Mouse (Mus musculus): ENCODE measurements around the gene Sec14l1.

Sec14l1 gene

DNA sequence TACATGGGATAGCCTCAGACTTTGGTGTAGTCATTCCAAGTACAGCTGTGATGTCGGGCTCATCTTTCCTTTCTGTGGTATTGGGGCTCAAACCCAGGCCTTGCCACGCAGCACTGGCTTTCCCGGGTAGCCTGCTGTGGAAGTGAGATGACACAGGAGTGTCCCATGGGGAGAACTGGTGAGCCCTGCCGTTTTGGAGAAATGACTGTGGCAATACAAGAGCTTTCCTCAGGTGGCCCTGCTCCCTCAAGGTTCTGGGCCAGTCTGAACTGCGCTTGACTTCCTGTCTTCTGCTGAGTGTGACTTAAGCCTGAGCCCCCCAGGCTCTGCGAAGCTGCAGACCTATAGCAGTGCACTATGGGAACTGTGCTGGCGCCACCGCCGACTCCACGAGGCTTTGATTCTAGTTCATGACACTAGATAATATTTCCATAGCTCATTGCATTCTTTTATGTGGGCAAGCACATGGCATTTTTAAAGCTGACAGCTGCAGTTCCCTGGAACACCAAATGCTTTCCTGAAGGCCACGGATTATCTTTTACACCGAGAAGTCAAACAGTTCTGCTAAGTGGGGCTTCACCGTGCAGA, 12.4 kb downstream of the Sec14l1 start:
- DNase-seq (ENCODE audit: low read depth, low spot score): no peak

DNA sequence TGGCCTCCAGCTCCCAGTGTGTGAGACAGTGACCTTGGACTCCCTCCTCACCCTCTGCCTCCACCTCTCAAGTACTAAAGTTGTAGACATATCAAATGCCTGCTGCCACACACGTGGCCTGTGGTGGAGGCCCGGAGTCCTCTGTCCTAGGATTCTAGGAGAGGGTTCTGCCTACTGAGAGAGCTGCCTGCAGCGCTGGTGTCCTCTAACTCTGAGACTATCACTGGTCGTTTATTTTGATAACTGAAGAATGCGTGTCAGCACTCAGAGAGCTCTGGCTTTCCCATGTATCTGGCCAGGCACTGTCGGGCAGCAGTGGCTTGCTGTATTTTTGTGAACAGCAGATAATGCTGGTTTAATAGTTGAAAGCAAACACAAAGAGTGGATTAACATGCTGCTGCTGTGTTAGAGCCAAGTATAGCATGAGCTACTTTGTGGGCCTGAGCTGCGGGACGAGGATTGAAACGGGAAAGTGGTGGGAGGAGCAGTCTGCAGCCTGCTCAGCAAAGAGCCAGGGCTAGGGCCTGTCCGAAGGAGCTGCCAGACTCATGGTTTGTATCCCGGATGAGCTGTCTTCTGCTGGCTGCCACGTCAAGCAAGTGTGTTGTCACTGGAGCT, 13.1 kb downstream of the Sec14l1 start:
- no peak for DNase-seq (ENCODE audit: low read depth, low spot score)

DNA sequence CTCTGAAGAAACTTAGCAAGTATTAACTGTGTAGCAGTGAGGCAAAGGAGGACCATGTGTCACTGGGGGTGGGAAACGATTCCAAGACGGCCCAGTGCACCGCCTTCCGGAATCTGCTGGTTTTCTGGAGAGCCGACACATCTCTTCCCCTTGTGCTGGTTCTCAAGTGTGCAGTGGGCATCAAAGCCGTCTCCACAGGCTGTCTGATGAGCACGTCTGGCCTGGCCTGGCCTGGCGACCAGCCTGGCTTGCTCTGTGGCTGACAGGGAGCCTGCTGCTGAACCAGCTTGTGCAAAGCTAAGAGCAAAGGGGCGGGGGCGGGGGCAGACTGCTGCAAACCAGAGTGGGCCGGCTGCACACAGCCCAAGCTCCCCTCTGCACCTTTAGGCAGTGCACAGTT, 14.5 kb downstream of the Sec14l1 start:
- DNase-seq (ENCODE audit: low read depth, low spot score): no peak

DNA sequence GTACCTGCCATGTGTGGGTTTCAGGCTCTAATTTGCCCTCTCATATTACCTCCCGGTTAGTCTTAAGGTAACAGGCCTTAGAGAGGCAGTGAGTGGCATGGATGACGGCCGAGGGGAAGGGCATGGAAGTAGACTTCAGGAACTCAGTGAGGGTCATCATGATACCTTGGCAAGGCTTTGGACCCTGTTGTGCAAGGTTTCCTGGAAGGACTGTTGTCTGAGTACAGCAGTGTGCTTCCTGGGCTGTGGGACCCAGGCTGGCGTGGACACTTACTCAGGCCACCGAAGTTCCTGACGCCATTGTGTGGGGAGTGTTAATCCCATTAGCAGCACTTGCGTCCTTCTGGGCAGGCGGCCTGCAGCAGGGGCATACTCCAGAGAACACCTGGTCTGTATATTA, 15.1 kb downstream of the Sec14l1 start:
- no peak for DNase-seq (ENCODE audit: low read depth, low spot score)

DNA sequence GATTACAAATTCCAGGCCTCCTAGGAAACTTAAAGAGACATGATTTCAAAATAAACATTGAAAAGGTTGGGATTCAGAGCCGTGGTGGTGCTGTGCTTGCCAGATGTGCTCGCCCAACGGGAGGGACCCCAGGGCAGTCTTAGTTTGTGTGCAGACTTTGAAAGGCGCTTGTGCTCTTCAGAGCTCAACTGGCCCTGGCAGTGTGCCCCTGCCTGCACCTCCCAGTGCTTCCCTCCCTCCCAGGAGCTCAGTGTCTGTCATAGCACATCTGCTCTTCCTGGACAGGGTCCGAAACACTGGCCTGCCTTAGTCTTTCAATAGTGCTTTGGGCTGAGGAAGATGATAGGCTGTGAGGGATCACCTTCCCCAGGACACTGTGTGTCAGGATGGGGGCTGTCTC, 15.9 kb downstream of the Sec14l1 start:
- DNase-seq (ENCODE audit: low read depth, low spot score): no peak

DNA sequence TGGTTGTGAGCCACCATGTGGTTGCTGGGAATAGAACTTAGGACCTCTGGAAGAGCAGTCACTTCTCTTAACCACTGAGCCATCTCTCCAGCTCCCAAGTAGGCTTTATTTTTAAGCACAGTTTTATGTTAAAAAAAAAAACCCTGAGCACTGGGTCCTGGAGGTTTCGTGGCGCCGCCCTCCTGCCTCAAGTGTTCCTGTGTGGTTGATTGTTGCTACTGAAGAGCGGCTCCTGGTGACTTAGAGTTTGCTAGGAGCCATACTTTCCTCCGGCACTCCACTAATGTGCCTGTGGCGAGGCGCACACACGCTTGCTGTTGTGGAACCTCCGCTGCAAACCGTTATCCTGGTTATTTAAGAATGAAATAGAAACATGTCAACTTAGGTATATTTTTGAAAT, 16.5 kb downstream of the Sec14l1 start:
- no peak for DNase-seq (ENCODE audit: low read depth, low spot score)

DNA sequence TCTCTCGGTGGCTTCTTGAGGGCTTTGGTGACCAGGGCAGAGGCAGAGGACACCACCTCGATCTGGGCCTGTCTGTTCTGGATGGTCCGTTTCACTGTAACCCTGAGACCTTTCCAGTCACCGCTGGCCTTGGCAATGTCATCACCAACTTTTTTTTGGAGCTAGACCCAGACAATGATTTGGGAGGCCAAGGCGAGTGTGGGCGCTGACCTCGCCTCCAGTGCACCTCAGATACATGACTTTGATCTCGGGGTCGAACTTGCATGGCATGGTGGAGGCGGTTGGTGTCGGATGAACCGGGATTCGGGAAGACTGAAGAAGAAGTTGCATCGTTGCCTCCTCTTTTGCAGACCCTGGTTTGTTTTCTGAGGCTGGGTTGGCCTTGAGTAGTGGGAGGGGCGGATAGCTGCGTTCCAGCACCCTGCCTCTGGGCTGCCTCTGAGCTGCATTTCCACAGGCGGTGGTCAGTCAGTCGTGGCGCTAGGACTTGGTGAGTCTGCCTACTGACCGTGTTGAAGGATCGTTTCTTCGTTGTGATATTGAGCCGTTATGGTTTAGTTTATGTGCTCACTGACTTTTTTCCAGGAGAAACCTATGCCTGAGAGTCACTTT, 19.9 kb downstream of the Sec14l1 start:
- no peak for DNase-seq (ENCODE audit: low read depth, low spot score)

DNA sequence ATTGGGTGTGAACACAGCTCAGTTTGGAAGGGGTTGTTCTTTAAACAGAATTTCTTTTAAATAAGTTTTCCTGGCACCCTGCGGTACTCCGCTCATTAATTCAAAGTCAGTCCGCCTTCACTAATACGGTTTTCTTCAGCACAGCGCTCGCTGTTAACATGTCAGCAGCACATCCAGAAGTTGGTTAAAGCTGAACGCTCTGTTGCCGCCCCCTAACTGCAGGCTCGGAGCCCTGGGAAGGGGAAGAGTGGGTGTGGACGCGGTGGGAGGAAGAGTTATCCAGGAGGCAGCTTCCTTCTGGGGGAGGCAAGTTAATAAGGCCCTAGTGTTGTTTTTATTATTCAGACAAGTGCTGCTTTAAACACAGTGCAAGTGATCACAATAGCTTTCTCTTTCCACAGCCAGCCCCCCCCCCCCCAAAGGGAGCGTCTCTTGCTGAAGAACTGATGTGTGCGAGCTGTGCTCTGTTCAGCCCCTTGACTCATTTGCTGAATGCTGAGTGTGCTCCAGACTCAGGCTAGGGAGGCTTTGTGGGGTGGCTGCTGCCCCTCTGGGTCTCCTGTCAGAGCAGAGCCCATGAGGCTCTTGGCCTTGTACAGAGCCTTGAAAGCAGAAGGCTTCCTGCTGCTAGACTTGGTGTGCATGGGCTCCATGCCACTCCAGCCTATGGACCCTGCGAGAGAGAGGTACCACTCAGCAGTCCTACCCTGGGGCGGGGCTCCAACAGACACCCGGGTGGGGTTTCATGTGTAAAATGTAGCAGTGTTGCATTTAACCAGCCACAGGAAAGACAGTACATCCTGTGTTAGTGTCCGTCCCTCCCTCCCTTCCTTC, 20.7 kb downstream of the Sec14l1 start:
- peak; percentile 94 for DNase-seq (ENCODE audit: low read depth, low spot score)

DNA sequence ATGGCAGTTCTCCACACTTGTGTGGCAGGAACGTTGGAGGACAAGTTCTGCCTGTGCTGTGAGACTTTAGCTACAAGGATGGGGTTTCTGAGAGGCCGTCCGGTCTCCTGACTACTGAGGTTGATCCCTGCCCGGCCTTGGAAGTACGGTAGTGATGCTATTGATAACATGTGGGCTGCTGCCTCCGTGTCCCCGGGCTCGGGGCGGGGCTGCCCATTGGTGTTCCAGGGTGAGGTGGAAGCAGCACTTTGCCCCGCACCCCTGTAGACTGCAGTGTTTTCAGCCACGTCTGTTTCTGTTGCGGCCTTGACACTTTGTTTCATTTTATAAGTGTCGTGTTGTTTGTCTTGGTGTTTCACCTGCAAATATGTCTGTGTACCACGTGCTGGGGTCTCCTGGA, 21.9 kb downstream of the Sec14l1 start:
- DNase-seq (ENCODE audit: low read depth, low spot score): no peak

DNA sequence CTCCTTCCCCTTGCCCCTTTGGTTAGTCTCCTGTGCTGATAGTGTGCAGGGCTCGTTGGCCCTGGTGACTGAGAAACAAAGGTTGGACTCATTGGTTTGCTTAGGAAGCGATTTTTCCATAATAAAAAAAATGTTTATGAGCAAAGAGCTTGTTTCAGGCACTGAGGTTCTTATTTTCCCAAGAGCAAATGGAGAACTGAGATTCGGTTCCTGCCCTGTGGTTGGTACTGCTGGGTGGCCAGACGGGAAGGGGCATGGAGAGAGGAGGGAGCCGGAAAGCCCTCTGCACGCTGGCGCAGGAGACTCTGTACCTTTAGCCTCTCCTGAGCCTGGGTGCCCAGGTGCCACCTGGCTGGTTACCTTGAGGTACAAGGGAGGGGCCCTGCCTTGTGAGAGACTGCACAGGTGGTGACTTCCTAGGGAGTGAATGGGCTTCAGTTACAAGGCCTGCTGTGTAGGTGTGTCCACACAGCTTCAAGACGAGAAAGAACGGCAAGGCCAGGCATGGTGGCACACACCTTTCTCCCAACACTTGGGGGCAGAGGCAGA, 23.3 kb downstream of the Sec14l1 start:
- DNase-seq (ENCODE audit: low read depth, low spot score): peak; percentile 24

DNA sequence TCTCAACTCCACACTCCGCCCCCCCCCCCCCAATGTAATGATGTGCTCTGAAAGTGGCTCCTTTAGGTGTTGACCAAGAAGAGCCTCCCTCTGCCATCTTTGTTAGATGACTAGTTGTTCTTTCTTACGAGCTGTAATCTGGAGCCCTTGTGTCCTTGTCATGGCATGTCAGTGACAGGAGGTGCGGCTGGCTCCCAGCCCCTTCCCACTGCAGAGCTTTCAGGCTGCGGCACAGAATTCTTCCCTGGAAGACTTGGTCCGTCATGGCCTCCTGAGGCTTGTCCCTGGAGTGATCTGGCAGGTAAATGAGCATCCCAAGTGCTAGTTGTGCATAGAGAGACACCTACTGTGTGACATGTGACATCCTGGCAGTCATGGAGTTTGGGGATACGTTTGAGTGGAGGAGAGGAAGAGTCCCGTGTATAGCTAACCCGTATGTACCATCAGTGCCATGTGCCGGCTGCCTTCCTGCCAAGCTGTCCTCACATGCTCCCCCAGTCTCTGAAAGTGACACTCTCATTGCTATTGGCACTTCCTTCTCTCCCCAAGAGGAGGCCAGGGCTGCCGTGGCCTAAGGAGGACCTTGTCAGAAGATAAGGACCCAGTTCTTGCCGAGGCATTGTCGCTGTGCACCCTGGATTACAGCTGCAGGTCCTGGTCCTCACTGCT, 24.0 kb downstream of the Sec14l1 start:
- DNase-seq (ENCODE audit: low read depth, low spot score): peak; percentile 81

DNA sequence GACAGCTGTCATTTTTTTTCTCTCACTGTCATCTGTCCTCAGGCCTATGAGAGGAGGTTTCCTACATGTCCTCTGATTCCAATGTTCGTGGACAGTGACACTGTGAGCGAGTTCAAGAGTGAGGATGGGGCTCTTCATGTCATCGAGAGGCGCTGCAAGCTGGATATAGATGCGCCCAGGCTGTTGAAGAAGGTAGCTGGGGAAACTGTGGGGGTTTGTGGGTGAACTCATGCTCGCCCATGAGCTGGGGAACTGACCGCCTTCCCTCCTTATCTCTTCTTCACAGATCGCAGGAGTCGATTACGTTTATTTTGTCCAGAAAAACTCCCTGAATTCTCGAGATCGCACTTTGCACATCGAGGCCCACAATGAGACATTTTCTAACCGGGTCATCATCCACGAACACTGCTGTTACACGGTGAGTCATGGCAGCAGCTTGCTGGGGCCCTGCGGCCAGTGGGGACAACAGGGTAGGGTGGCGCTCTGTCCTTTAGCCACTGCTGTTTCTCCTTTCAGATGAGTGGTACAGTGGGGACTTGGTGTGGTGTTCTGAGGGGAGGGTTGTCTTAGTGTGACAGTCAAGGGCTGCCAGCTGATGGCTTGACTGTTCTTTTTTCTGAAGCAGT, 26.5 kb downstream of the Sec14l1 start:
- peak; percentile 43 for DNase-seq (ENCODE audit: low read depth, low spot score)

DNA sequence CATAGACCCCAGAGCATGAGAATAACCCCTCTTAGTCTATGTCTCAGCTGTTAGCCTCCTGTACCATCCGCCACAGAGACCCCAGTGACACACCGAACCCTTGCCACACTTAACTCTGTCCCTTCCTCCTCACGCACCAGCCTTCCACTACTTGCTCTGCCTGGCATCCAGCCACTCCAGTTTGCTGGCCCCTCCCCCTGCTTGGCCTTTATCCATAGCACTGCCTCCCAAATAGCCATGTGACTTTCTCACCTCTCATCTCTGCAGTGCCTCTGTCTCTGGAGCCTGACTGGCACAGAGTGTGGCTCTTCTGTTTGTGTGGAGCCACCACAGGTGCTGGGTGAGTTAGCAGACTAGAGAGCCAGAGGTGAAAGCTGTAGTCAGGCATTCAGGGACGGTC, 27.5 kb downstream of the Sec14l1 start:
- peak; percentile 29 for DNase-seq (ENCODE audit: low read depth, low spot score)

DNA sequence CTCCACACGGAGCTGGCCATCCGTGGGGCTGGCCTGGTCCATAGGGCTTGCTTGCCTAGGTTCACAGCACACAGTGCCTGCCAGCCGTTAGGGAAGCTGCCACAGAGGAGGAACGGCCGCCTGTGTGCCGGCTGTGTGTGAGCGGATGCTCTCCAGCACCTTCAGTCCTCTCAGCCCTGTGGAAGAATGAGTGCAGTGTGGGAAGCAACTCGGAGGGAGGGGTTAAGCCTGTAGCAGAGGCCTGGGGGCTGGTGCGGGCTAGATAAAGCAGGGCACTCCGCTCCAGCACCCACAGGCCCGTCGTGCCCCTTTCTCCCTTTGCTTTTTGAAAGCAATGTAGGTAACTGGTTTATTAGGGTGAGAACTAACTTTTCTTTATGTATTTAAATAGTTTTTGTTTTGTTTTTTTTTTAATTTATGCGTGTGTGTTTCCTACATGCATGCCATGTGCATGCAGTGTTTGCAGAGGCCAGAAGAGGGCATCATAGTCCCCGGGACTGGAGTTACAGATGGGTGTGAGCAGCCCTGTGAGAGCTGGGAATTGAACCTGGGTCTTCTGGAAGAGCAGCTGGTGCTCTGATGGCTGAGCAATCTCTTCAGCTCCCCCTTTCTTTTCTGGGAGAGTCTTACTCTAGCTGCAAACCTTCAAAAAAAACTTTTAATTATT, 30.6 kb downstream of the Sec14l1 start:
- peak; percentile 35 for DNase-seq (ENCODE audit: low read depth, low spot score)

DNA sequence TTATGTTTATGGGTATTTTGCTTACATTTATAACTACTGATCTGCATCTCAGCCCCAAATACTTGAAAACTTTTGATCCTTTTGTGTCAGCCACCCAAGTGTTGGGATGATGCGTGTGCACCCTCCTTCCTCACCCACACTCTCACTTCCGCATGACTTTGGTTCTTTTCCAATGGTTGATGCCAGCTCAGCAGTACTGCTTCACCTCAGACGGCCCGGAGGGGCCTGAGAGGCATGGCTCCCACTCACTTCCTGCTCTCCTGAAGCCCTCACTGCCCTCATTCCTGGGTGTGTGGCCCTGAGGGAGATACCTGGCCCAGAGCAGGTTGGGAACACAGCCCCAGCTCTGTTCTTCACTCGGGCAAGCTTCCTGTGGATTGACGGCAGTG, 31.1 kb downstream of the Sec14l1 start:
- peak; percentile 62 for DNase-seq (ENCODE audit: low read depth, low spot score)

DNA sequence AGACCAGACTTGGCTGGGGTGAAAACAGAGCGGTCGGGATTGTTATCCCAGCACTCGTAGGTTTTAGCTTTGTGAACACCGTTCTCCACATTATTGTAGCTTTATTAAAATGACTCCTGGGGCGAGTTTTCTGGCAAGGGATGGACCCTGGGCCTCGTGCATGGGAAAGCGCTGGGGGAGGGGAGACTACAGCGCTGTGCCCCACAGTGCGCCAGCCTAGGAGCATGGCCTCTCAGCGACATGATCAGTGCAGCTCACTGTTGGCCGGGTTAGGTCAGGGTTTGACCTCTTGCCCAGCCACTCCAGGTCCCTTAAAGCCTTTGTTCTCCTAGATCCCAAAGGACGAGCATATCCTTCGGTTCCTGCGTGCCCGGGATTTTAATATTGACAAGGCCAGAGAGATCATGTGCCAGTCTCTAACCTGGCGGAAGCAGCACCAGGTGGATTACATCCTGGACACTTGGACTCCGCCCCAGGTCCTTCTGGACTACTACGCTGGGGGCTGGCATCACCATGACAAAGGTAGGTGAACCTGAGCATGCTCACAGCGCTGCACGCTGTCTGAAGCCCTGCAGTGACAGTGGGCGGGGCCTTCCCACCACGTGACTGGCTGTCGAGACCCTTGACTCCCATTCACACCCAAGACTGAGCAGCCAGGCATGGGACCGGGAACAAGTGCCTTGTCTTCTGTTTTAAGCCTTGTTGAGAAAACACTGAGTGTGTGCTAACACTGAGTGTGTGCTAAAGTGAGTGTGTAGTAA, 32.0 kb downstream of the Sec14l1 start:
- DNase-seq (ENCODE audit: low read depth, low spot score): peak; percentile 69

DNA sequence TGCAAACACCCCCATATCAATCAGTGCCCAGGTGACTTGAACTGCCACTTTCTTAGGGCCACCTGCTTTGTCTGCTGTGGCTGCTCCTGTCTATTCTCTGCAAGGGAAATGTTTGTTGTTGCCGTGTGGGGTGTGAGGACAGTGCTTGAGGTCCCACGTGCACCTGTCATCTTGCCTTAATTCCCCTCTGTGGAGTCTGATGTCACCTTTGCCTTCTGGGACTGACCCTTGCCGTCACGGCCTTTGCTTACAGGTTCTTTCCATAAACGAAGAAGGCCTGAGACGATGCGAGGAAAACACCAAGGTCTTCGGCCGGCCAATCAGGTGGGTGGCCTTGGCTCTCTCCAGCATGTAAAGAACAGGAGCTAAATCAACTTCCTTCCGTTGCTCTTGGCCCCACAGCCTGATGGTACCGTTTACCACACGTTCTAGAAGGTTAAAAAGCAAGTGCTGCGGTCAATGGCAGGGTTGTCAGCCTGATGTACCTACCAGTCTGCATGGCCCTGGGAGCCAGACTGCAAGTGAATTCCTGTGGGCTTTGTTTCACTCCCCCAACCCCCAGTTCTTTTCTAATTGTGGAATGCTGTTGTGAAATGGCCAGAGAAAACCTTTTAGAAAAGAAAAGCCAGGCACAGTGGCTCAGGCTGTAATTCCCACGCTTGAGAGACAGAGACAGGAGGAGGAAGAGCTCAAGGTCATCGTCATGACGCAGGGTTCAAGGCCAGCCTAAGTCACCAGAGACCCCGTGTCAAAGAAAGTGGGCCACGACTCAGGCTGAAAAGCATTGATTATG, 34.1 kb downstream of the Sec14l1 start:
- DNase-seq (ENCODE audit: low read depth, low spot score): no peak

DNA sequence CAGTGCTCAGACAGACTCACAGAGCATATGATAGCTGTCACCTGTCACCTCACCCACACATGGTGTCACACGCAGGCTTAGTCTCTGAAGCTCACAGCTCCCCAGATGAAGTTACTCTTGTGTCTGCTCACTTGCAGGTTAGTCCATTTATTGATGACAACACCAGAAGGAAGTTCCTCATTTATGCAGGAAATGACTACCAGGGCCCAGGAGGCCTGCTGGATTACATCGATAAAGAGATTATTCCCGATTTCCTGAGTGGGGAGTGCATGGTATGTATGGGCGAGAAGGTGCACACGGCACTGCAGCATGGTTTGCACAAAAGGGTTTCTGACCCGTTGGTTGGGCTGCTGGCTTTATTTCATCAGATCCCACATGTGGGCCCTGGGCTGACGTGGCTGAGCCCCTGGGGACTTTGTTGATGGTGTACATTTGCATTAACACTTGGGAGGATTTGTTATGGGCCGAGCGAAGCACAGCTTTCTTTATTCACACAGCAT, 35.5 kb downstream of the Sec14l1 start:
- DNase-seq (ENCODE audit: low read depth, low spot score): peak; percentile 61

DNA sequence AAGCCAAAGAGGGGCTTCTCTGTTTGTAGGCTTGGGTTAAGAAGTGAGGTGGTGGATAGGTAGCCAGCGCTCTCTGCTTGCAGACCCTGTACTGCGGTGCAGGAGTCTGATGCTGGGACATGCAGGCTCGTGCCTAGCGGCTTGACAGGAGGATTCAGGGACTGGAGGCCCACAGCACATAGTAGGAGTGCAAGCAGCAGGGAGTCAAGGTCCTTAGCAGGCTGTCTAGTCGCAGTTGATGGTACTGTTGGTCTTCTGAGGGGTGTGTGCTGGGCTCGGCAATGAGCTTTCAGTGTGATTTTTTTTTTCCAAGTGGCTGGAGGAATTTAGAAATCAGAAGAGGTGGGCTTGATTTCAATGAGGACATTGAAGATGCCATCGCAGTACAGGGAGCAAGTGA, 36.5 kb downstream of the Sec14l1 start:
- no peak for DNase-seq (ENCODE audit: low read depth, low spot score)

Data from brain, adult 2 months (tissue).